Mouse (Mus musculus) lung, embryonic 15.5 days (tissue): ENCODE data around the gene Cuedc1. TPM values are rescaled to one million over a fixed set of nuclear protein-coding genes. Genes with fewer than 3 reads are reported as not detected.

Experiments used
- ATAC-seq: fragments of 200-750 bp; cut with Nextera tagmentation; 2 replicates; pipeline ENCODE4 v1.8.0; 2017; ENCODE audit warnings: moderate number of reproducible peaks, borderline replicate concordance; ENCODE audit not compliant: low FRiP score, low TSS enrichment; ENCODE audit errors: extremely low read depth
- H3K27ac ChIP-seq: fragments of 300-500 bp; sonication (generic); 2 replicates; pipeline ENCODE4 v1.5.1; 2015; ENCODE audit warnings: moderate library complexity, mild to moderate bottlenecking, inconsistent platforms
- H3K27me3 ChIP-seq: fragments of 300-500 bp; sonication (generic); 2 replicates; pipeline ENCODE4 v1.6.1; 2015; ENCODE audit warnings: inconsistent platforms
- H3K36me3 ChIP-seq: fragments of 300-500 bp; sonication (generic); 2 replicates; pipeline ENCODE4 v1.6.1; 2015; ENCODE audit warnings: inconsistent platforms
- H3K4me1 ChIP-seq: fragments of 300-500 bp; sonication (generic); 2 replicates; pipeline ENCODE4 v1.6.1; 2015; ENCODE audit warnings: inconsistent platforms
- H3K4me2 ChIP-seq: fragments of 300-500 bp; sonication (generic); 2 replicates; pipeline ENCODE4 v1.6.1; 2015; ENCODE audit warnings: inconsistent platforms, mild to moderate bottlenecking, moderate library complexity
- H3K4me3 ChIP-seq: fragments of 300-500 bp; sonication (generic); 2 replicates; pipeline ENCODE4 v1.5.1; 2015; ENCODE audit warnings: mild to moderate bottlenecking, inconsistent platforms
- H3K9ac ChIP-seq: fragments of 300-500 bp; sonication (generic); 2 replicates; pipeline ENCODE4 v1.6.1; 2015; ENCODE audit warnings: inconsistent platforms
- H3K9me3 ChIP-seq: fragments of 300-500 bp; sonication (generic); 2 replicates; pipeline ENCODE4 v1.6.1; 2016; ENCODE audit warnings: inconsistent platforms
- WGBS: fragments of 180-500 bp; shearing (Covaris S2); methylation state at CpG from one replicate; pipeline ENCODE4 v1.1.7; 2015; 5-methylcytosine and 5-hydroxymethylcytosine counted together
- polyA plus RNA-seq: library from polyadenylated mRNA; unstranded; fragments of >200 nt; fragmentation: Nextera tagmentation; extraction: Ambion mirVana; gene quantifications from 2 replicates; pipeline ENCODE4 v1.2.1, GENCODE M21; 2015

Cuedc1 gene
- polyA plus RNA-seq, 1 experiment from 2014 or later: 19.7 TPM

- no peaks in the 10 kb centered on the region for H3K9me3 ChIP-seq
- peaks cover 14% of the 10 kb centered on the region for H3K4me1 ChIP-seq
- 55% methylated on average over 12 of the region's 12 CpGs for WGBS
- no peaks in the 10 kb centered on the region for H3K36me3 ChIP-seq
- no peak overlapping the region for H3K9ac ChIP-seq
- H3K27me3 ChIP-seq: no peaks in the 10 kb centered on the region
- H3K27ac ChIP-seq: no peak overlapping the region
- H3K4me3 ChIP-seq: no peak overlapping the region
- no peak overlapping the region for H3K4me2 ChIP-seq
- no peak for ATAC-seq
These were observed 143.8 kb downstream of the Cuedc1 start for GRCm38 (mm10) chr11:88241468-88242301.

Other genes with a start within 250 kb of the Cuedc1 start
- gene Mks1, start 244.8 kb upstream of the Cuedc1 start, polyA plus RNA-seq: 15.2 and 16.5 TPM in 2 replicates
- gene Epx, start 222.5 kb upstream of the Cuedc1 start, polyA plus RNA-seq: not detected in 2 replicates
- not detected in 2 replicates for gene Olfr462, start 205.8 kb upstream of the Cuedc1 start, polyA plus RNA-seq
- not detected in 2 replicates for gene Olfr463, start 200.7 kb upstream of the Cuedc1 start, polyA plus RNA-seq
- gene Olfr464, start 177.1 kb upstream of the Cuedc1 start, polyA plus RNA-seq: not detected in 2 replicates
- 26.1 and 27.6 TPM in 2 replicates for gene Dynll2, start 110.5 kb upstream of the Cuedc1 start, polyA plus RNA-seq
- gene Srsf1, start 50.7 kb upstream of the Cuedc1 start, polyA plus RNA-seq: 308 and 313 TPM in 2 replicates
- gene Vezf1, start 29.8 kb upstream of the Cuedc1 start, polyA plus RNA-seq: 37.7 and 39.7 TPM in 2 replicates
- gene Mrps23, start 106.3 kb downstream of the Cuedc1 start, polyA plus RNA-seq: 57.4 and 59.4 TPM in 2 replicates
- 0.12 TPM in 1 of 2 replicates, not detected in the other for gene Ccdc182, start 196.0 kb downstream of the Cuedc1 start, polyA plus RNA-seq